Mouse (Mus musculus): ENCODE data around the gene Taldo1. TPM values are rescaled to one million over a fixed set of nuclear protein-coding genes. Genes with fewer than 3 reads are reported as not detected.
"Not testable (repeated sequence)": the region's sequence is repeated elsewhere in the genome, so short reads cannot be mapped to it uniquely, and the experiment has no call there.

Taldo1 gene
- polyA plus RNA-seq, 1 experiment from 2014 or later = 317 TPM

DNA sequence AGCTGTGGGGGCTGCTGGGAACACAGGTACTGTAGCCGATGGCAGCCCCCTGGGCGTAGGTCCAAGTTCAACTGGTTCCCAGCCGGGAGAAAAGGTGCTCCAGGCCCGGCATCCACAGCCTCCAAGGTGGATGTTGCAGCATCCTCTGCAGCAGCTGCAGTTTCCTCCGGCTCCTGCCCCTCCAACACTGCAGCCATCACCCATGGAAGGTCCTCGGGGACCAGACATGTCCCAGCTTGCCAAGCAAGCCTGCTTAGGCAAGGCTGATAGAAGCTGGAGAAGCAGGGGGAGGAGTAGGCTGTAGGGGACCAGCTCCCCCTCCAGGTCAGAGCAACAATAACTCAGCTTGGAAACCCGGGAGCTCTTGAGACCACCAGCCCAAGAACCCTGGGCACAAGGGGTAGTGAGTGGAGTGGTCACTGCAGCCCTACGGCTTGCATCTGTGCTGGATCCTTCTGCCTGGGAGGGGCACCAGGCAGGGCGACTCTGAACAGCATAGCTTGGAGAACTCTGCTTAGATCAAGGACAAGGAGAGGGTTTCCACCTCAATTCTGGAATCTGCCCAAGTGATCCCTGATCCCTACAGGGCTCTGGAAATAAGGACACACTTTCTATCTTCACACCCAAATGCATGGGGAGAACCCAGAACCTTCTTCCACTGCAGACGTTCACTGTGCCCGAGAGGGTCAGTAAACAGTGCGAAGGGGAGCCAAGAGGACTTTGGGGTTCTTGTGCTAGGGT lies 51.3 kb downstream of the Taldo1 start:
- Histone ChIP-seq H3K4me3 (ENCODE audit: low read depth, low read length) (peak overlapping the region; percentile 37), H3K27ac (replicated peaks; ENCODE audit: low read depth, low read length) (peak overlapping the region; percentile 39; the same call in 1 of the 2 replicates), H3K9me3 (ENCODE audit: control insufficient read depth, low read length) (no peaks in the 10 kb centered on the region), H3K4me2 (ENCODE audit: low read depth, severe bottlenecking) (peak overlapping the region; percentile 79), H3K27me3 (ENCODE audit: control insufficient read depth, insufficient read depth, low read length) (no peaks in the 10 kb centered on the region), H3K9ac (ENCODE audit: low read length) (peak overlapping the region; percentile 75), H3K36me3 (ENCODE audit: control insufficient read depth, insufficient read depth, low read length) (peaks cover 20% of the 10 kb centered on the region), H3K4me1 (ENCODE audit: control insufficient read depth, insufficient read depth, low read length) (peaks cover 20% of the 10 kb centered on the region)
- DNase-seq (ENCODE audit: low spot score) (peak; percentile 61), ATAC-seq (ENCODE audit: insufficient number of reproducible peaks, low FRiP score, low TSS enrichment, low read depth) (no peak)
- WGBS = 22% methylated on average over 12 of the region's 12 CpGs

DNA sequence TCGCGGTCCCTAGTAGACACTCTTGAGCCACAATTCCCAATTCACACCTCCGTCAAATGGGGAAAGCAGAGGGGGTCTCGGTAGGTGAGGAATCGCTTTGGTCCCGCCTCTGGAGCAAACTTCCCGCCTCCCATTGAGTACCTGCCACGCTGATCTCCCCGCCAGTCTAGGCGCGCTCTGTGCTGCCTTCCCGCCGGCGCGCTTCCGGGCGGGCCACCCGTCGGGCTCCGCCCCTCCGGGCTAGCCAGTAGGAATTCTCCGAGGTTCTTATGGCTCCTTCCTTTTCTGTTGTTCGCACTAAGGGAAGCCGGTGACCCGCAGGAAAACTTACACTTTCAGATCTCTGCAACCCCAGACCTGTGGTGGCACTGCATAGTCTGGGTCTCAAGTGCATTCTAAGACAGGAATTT lies 51.8 kb downstream of the Taldo1 start, which contains the start of gene Pidd1:
Gene Pidd1, minus strand, starts transcription at position 198 of the 410 bp plus-strand sequence.
- H3K27ac ChIP-seq (replicated peaks; ENCODE audit: low read depth, low read length) = peak within 1 kb of the TSS; percentile 39; the same call in 1 of the 2 replicates
- peak; percentile 49; the same call in 1 of the 2 replicates for ATAC-seq (ENCODE audit: insufficient number of reproducible peaks, low FRiP score, low TSS enrichment, low read depth)
- DNase-seq (ENCODE audit: low spot score) = peak; percentile 83
- WGBS = under 1% methylated on average over 25 of the region's 25 CpGs
- peaks cover 16% of the 10 kb centered on the region for H3K36me3 ChIP-seq (ENCODE audit: control insufficient read depth, insufficient read depth, low read length)
- H3K4me3 ChIP-seq (ENCODE audit: low read depth, low read length) = peak within 1 kb of the TSS; percentile 37
- H3K4me2 ChIP-seq (ENCODE audit: low read depth, severe bottlenecking) = peak within 1 kb of the TSS; percentile 79
- peaks cover 26% of the 10 kb centered on the region for H3K4me1 ChIP-seq (ENCODE audit: control insufficient read depth, insufficient read depth, low read length)
- H3K9me3 ChIP-seq (ENCODE audit: control insufficient read depth, low read length) = no peaks in the 10 kb centered on the region
- H3K9ac ChIP-seq (ENCODE audit: low read length) = peak within 1 kb of the TSS; percentile 75
- H3K27me3 ChIP-seq (ENCODE audit: control insufficient read depth, insufficient read depth, low read length) = no peaks in the 10 kb centered on the region

DNA sequence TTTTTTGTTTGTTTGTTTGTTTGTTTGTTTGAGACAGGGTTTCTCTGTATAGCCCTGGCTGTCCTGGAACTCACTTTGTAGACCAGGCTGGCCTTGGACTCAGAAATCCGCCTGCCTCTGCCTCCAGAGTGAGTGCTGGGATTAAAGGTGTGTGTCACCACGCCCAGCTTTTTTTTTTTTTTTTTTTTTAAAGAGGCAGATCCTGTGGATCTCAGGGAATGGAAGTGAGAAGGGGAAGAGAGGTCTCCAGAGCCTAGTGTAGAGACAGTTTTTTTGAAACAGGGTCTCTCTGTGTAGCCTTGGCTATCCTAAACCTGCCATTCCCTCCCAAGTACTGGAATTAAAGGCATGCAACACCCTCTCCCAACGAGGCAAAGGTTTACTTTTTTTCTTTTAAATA lies 54.4 kb downstream of the Taldo1 start:
- Histone ChIP-seq H3K4me1 (ENCODE audit: control insufficient read depth, insufficient read depth, low read length) (peaks cover 26% of the 10 kb centered on the region), H3K4me2 (ENCODE audit: low read depth, severe bottlenecking) (peak overlapping the region; percentile 59; the same call in 1 of the 2 replicates), H3K4me3 (ENCODE audit: low read depth, low read length) (peak overlapping the region; percentile 86; the same call in 1 of the 2 replicates), H3K36me3 (ENCODE audit: control insufficient read depth, insufficient read depth, low read length) (peaks cover 11% of the 10 kb centered on the region; the same call in 1 of the 2 replicates)
- not testable (repeated sequence) for ATAC-seq (ENCODE audit: insufficient number of reproducible peaks, low FRiP score, low TSS enrichment, low read depth); H3K9ac ChIP-seq (ENCODE audit: low read length); H3K9me3 ChIP-seq (ENCODE audit: control insufficient read depth, low read length); H3K27ac ChIP-seq (replicated peaks; ENCODE audit: low read depth, low read length); H3K27me3 ChIP-seq (ENCODE audit: control insufficient read depth, insufficient read depth, low read length); DNase-seq (ENCODE audit: low spot score)
- 82% methylated on average over 3 of the region's 3 CpGs for WGBS

DNA sequence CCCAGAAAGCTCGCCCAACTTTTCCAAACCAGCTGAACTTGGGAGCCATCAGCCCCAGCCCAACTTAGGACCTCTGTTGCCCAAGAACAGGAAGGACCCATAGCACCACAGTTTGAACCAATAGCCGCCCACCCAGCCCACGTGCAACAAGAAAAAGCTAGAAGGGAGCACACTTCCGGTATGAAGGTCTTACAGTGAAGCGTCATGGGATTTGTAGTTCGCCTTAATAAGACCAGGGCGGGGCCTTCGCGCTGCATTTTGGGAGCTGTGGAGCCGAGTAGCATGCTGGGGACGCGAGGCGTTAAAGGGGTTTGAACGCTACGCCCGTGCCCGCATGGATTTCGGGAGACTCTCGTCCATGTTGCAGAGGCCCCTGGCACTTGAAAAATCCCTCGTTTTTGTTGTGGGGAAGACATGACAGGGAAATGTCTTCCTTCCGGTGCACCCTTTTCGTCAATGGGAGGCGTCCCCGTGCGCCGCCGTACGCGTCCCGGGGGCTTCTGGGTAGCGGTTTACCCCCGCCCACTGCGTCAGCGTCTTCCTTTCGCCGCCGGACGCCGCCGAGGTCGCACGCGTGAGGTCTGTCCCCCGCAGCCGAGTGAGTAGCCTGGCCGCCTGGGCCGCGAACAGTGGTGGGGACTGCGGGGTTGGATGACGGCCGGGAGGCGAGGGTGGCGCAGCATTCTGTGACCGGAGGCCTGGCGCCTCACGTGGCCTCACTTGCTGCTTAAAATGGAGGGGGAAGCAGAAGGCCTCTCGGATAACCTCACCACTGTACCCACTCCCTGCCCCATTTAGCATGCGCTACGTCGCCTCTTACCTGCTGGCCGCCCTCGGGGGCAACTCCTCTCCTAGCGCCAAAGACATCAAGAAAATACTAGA lies 55.4 kb downstream of the Taldo1 start, which contains the start of gene Rplp2:
Gene Rplp2, plus strand, starts transcription at position 261 of the 882 bp plus-strand sequence.
- under 1% methylated on average over 63 of the region's 63 CpGs for WGBS
- peak; percentile 87 for ATAC-seq (ENCODE audit: insufficient number of reproducible peaks, low FRiP score, low TSS enrichment, low read depth)
- Histone ChIP-seq H3K4me2 (ENCODE audit: low read depth, severe bottlenecking) (peak within 1 kb of the TSS; percentile 59), H3K36me3 (ENCODE audit: control insufficient read depth, insufficient read depth, low read length) (peaks cover 11% of the 10 kb centered on the region; the same call in 1 of the 2 replicates), H3K4me3 (ENCODE audit: low read depth, low read length) (peak within 1 kb of the TSS; percentile 86), H3K27me3 (ENCODE audit: control insufficient read depth, insufficient read depth, low read length) (no peaks in the 10 kb centered on the region), H3K9ac (ENCODE audit: low read length) (peak within 1 kb of the TSS; percentile 90), H3K9me3 (ENCODE audit: control insufficient read depth, low read length) (no peaks in the 10 kb centered on the region), H3K27ac (replicated peaks; ENCODE audit: low read depth, low read length) (no peak within 1 kb of the TSS), H3K4me1 (ENCODE audit: control insufficient read depth, insufficient read depth, low read length) (peaks cover 18% of the 10 kb centered on the region)
- DNase-seq (ENCODE audit: low spot score) = peak; percentile 92

DNA sequence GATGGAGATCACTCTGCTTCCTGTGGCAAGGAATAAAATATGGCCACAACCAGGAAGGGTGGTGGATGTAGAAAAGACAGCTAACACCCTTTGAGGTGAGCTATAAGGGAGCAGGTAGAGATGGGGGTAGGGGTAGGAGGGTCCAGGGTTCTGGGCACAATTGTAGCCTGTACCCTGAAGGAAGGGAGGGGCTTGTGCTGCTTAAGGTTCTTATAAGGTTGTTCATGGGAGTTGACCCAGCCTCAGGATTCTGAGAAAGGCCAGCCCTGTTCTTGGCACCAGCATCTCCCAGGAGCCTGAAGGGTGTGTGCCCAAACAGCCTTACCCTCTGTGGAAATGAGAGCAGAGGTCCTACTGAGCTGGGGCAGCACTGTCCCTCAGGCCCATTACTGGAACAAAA lies 59.9 kb downstream of the Taldo1 start:
- no peak overlapping the region for H3K27ac ChIP-seq (replicated peaks; ENCODE audit: low read depth, low read length)
- DNase-seq (ENCODE audit: low spot score) (no peak), ATAC-seq (ENCODE audit: insufficient number of reproducible peaks, low FRiP score, low TSS enrichment, low read depth) (no peak)
- peaks cover 17% of the 10 kb centered on the region for H3K4me1 ChIP-seq (ENCODE audit: control insufficient read depth, insufficient read depth, low read length)
- no peaks in the 10 kb centered on the region for H3K27me3 ChIP-seq (ENCODE audit: control insufficient read depth, insufficient read depth, low read length)
- H3K36me3 ChIP-seq (ENCODE audit: control insufficient read depth, insufficient read depth, low read length) = peaks cover 11% of the 10 kb centered on the region; the same call in 1 of the 2 replicates
- H3K4me3 ChIP-seq (ENCODE audit: low read depth, low read length) = no peak overlapping the region
- no peak overlapping the region for H3K4me2 ChIP-seq (ENCODE audit: low read depth, severe bottlenecking)
- no peaks in the 10 kb centered on the region for H3K9me3 ChIP-seq (ENCODE audit: control insufficient read depth, low read length)
- H3K9ac ChIP-seq (ENCODE audit: low read length) = no peak overlapping the region

Other genes with a start within 250 kb of the Taldo1 start
- gene Rnh1, start 219.3 kb upstream of the Taldo1 start, polyA plus RNA-seq (2014; fragmentation: Nextera tagmentation; extraction: Ambion mirVana) = 82.9 and 88.3 TPM in 2 replicates
- gene Hras, start 198.2 kb upstream of the Taldo1 start, polyA plus RNA-seq (2014; fragmentation: Nextera tagmentation; extraction: Ambion mirVana) = 98.7 and 99.1 TPM in 2 replicates
- 11.7 and 12.5 TPM in 2 replicates for gene Lrrc56, start 198.0 kb upstream of the Taldo1 start, polyA plus RNA-seq (2014; fragmentation: Nextera tagmentation; extraction: Ambion mirVana)
- 3.8 and 5.1 TPM in 2 replicates for gene Lmntd2, start 178.1 kb upstream of the Taldo1 start, polyA plus RNA-seq (2014; fragmentation: Nextera tagmentation; extraction: Ambion mirVana)
- 32.5 and 38.8 TPM in 2 replicates for gene Rassf7, start 176.3 kb upstream of the Taldo1 start, polyA plus RNA-seq (2014; fragmentation: Nextera tagmentation; extraction: Ambion mirVana)
- 83.4 and 93.5 TPM in 2 replicates for gene Phrf1, start 163.4 kb upstream of the Taldo1 start, polyA plus RNA-seq (2014; fragmentation: Nextera tagmentation; extraction: Ambion mirVana)
- 0.59 and 0.79 TPM in 2 replicates for gene Irf7, start 125.7 kb upstream of the Taldo1 start, polyA plus RNA-seq (2014; fragmentation: Nextera tagmentation; extraction: Ambion mirVana)
- 0.20 TPM in 1 of 2 replicates, not detected in the other for gene Cdhr5, start 115.4 kb upstream of the Taldo1 start, polyA plus RNA-seq (2014; fragmentation: Nextera tagmentation; extraction: Ambion mirVana)
- gene Sct, start 113.1 kb upstream of the Taldo1 start, polyA plus RNA-seq (2014; fragmentation: Nextera tagmentation; extraction: Ambion mirVana) = 10.2 TPM in 2 replicates
- 0.45 and 0.47 TPM in 2 replicates for gene Drd4, start 100.2 kb upstream of the Taldo1 start, polyA plus RNA-seq (2014; fragmentation: Nextera tagmentation; extraction: Ambion mirVana)
- gene Deaf1, start 64.5 kb upstream of the Taldo1 start, polyA plus RNA-seq (2014; fragmentation: Nextera tagmentation; extraction: Ambion mirVana) = 59.3 and 64.6 TPM in 2 replicates
- gene Tmem80, start 64.5 kb upstream of the Taldo1 start, polyA plus RNA-seq (2014; fragmentation: Nextera tagmentation; extraction: Ambion mirVana) = 29.5 and 30.2 TPM in 2 replicates
- 2.6 and 2.8 TPM in 2 replicates for gene Eps8l2, start 53.3 kb upstream of the Taldo1 start, polyA plus RNA-seq (2014; fragmentation: Nextera tagmentation; extraction: Ambion mirVana)
- 52.2 TPM in 2 replicates for gene Gatd1, start 21.9 kb downstream of the Taldo1 start, polyA plus RNA-seq (2014; fragmentation: Nextera tagmentation; extraction: Ambion mirVana)
- 2.7 and 3.2 TPM in 2 replicates for gene Cend1, start 37.3 kb downstream of the Taldo1 start, polyA plus RNA-seq (2014; fragmentation: Nextera tagmentation; extraction: Ambion mirVana)
- 34.8 and 37.1 TPM in 2 replicates for gene Slc25a22, start 45.7 kb downstream of the Taldo1 start, polyA plus RNA-seq (2014; fragmentation: Nextera tagmentation; extraction: Ambion mirVana)
- gene Pidd1, start 51.8 kb downstream of the Taldo1 start, polyA plus RNA-seq (2014; fragmentation: Nextera tagmentation; extraction: Ambion mirVana) = 15.7 and 18.3 TPM in 2 replicates
- gene Rplp2, start 55.2 kb downstream of the Taldo1 start, polyA plus RNA-seq (2014; fragmentation: Nextera tagmentation; extraction: Ambion mirVana) = 1,271 and 1,319 TPM in 2 replicates
- 11.3 and 12.5 TPM in 2 replicates for gene Pnpla2, start 63.0 kb downstream of the Taldo1 start, polyA plus RNA-seq (2014; fragmentation: Nextera tagmentation; extraction: Ambion mirVana)
- gene Cracr2b, start 68.9 kb downstream of the Taldo1 start, polyA plus RNA-seq (2014; fragmentation: Nextera tagmentation; extraction: Ambion mirVana) = 5.3 and 6.8 TPM in 2 replicates
- gene Cd151, start 75.2 kb downstream of the Taldo1 start, polyA plus RNA-seq (2014; fragmentation: Nextera tagmentation; extraction: Ambion mirVana) = 27.2 and 35.7 TPM in 2 replicates
- 70.9 and 73.3 TPM in 2 replicates for gene Polr2l, start 82.9 kb downstream of the Taldo1 start, polyA plus RNA-seq (2014; fragmentation: Nextera tagmentation; extraction: Ambion mirVana)
- 21.2 and 22.3 TPM in 2 replicates for gene Tspan4, start 83.0 kb downstream of the Taldo1 start, polyA plus RNA-seq (2014; fragmentation: Nextera tagmentation; extraction: Ambion mirVana)
- gene Chid1, start 147.7 kb downstream of the Taldo1 start, polyA plus RNA-seq (2014; fragmentation: Nextera tagmentation; extraction: Ambion mirVana) = 24.6 and 27.4 TPM in 2 replicates
- gene Ap2a2, start 170.0 kb downstream of the Taldo1 start, polyA plus RNA-seq (2014; fragmentation: Nextera tagmentation; extraction: Ambion mirVana) = 70.3 and 76.9 TPM in 2 replicates